Mouse (Mus musculus): ENCODE measurements at regions not wholly inside any gene's neighbourhood (a gene's known extent, or its start where the extent isn't known, plus 50 kb on each side); places are given as distances from the start of the nearest gene placed in this dataset.

DNA sequence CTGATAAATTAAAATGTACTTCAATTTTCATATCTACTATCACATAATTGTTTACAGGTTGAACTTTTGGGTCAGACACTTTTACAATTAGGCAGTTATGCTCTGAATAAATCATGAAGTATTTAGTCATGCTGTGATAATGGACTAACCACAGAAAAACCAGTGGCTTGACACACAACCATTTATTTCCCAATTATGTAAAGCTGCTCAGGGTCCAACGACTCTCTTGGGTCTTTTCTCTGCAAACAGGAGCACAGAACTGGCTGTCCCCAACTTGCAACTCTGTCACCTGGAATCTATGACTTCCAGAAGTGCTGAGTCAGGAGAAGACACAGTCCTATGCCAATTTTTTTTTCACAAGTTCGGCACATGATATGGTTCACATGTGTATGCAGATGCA lies 214.8 kb downstream of the Kcnj2 start:
- no peak for DNase-seq (ENCODE audit: low read depth)

DNA sequence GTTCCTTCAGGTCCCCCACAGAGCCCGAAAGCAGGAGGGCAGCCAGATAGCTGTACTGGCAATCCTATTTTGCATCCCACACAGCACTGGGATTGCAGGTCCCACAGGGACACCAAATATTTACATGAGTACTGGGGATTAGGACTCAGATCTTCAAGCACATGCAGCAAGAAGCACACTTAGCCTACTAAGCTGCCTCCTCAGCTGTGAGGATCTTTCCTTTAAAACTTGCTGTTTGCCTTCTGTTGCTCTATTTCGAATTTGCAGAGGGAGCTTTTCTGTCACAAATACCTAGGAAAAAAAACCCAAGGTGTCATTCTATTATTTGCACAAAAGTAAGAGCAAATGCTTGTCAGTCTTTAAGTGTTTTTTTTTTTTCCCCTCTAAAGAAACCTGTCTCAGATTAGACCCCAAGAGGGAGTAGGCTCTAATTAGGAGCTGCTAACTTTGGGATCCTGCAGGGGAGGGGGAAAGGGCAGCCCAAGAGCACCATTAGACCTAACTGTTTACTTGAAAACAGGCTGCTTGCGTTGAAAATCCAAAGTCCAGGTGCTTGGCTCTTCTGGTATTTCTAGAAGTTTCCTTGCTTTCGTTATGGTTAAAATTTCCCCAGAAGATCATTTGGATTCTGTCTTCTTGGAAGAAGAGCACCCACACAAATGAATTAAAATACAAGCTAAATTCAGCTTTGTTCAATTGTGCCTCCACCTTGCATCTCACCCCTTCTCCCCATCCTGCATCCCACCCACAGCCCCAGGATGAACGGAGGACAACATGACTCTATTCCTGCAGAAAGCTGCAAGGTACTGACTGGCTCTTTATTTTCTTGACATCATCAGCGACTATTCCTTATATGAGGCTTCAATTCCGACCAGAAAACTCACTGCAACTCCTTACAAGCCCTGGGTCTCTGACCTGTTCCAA lies 215.5 kb downstream of the Kcnj2 start:
- no peak for DNase-seq (ENCODE audit: low read depth)

DNA sequence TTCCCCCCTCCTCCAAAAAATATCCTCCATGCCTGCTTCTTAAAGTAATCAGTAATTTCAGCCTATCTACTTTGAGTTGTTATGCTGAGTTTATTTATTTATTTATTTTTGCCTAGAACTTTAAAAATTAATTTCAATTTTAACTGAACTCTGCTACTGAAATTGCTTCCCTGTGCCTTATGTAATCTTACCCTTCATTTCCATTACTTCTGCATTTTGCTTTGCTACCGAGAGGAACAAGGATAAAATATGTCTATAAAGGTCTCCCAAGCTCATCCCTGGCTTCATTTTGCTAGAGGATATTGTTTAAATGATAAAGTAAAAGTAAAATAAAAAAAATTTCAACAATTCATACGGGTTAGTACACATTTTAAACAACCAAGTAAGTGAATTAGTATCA lies 216.3 kb downstream of the Kcnj2 start:
- DNase-seq (ENCODE audit: low read depth) = no peak

DNA sequence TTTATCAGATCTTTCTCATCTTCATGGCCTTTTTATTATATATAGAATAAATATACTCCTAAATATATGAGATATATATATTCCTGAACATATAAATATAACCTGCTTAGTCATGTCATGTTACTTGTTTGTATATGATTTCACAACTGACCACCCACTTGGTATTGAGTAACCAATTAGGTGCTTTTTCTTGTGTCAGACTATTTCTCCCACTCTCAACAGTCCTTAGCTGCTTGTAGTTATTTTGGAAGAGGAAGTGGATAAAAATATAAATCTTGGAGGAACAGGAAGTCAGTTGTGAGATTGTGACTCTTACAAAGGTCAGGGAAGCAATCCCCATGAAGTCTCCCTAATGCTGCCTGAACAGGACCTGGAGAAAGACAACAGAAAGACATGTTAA lies 224.6 kb downstream of the Kcnj2 start:
- no peak for DNase-seq (ENCODE audit: low read depth)

DNA sequence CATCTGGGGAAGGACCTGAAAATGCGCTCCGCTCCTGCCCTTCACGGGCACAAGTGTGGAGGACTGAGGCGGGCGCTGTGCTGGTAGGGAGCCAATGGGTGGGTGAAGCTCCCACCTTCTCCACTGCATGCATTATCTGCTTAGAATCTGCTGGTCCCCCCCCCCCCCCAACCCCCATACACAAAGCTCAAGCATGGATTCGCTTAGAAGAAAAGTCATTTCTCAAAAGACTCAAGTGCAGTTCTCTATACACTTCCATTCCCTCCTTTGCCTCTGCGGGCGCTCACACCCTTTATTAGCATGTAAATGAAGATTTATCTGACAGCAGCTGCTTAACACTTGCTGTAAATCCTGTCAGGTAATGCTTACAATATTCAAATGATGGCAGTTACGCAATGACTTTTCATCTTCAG lies 230.4 kb downstream of the Kcnj2 start:
- no peak for DNase-seq (ENCODE audit: low read depth)

DNA sequence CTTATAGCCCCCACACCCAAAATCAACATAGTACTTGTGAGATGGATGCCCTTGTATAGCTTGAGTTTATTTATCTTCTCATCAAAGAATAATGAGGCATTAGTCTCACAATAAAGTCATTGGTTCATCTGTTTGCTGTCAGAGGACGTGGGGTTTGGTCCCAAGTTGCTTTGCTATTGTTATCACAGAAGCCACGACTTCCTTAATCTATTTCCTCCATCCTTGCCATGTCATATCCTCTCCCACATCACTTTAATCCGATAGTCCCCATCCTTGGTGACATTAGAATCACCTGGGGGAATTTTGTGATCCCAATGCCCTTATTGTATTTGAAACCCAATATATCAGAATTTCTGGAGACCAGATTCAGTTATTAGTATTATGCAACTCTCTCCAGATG lies 246.8 kb downstream of the Kcnj2 start:
- no peak for DNase-seq (ENCODE audit: low read depth)

DNA sequence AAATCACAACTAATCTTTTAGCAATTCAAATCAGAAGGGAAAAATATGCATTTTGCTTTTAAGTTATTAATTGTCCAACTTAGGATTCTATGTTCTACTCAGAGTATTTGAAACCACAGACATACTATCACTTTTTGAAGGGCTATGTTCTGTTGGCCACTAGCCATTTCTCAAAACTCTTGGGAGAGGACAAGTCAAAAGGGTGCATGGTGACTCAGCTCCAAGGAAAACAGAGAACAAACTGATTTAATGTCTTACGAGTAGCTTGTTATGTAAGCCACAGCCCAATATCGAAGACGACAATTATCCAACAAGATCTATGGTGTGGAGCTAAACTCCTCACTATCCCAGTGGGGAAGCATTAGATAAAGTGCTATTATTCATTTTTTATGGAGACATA lies 247.6 kb downstream of the Kcnj2 start:
- DNase-seq (ENCODE audit: low read depth) = no peak

DNA sequence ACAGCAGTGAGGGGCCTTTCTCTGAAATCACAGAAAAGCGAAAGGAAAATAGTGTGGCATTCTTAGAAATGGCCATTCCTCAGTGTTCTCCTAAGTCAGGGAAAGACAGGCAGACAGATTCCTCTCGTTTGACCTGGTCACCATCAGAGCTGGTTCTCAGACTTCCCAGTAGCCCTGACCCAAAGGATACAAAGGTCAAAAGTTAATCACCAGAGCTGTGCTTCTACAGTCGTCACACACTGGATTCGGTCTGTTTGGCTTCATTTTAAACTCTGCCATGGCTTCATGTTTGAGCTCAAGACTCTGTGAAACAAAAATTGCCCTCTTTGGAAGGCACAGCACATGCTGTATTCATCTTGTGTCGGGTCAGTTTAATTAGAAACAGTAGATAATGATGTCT lies 255.6 kb downstream of the Kcnj2 start:
- no peak for DNase-seq (ENCODE audit: low read depth)

DNA sequence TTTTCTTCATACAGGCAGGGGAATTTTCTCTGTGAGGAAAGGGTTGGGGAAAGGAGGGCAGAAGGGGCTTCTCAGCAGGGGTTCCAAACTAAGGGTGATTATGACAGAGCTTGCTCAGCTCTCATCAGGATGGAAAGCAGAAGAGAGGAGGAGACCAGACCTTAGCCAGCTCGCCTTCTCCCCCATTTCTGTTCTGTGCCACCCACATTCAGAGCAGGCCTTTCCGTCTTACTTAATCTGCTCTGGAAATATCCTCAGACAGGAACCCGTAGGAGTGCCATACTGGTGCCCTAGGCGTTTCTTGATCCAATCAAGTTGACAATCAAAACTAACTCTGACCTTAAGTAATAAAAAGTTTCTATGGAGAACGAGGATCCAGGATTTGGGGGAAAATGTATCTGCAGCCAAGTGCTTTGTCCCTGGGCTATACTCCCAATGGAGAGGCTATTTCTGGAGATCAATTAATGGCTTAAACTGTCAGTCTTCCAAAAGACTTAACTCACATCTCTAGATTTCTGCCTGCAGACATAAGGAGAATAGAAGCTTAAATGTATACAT lies 258.6 kb downstream of the Kcnj2 start:
- no peak for DNase-seq (ENCODE audit: low read depth)

DNA sequence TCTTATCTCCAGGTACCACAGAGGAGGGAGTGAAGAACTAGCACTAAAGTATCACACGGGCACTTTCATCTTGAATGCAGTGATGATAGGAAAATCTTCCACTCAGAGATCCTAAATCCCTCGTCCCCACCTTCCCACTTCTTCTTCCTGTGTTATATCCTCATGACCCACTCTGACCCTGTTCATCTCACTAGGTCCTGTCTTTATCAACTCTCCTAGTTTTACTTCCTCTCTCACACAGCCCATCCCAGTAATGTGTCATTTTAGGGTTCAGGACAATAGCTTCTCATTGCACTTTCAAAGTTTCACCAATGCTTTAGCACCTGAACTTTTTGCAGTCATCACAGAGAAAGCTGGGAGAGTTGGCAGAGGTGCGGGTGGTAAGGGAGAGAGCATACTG lies 261.0 kb downstream of the Kcnj2 start:
- DNase-seq (ENCODE audit: low read depth) = no peak

DNA sequence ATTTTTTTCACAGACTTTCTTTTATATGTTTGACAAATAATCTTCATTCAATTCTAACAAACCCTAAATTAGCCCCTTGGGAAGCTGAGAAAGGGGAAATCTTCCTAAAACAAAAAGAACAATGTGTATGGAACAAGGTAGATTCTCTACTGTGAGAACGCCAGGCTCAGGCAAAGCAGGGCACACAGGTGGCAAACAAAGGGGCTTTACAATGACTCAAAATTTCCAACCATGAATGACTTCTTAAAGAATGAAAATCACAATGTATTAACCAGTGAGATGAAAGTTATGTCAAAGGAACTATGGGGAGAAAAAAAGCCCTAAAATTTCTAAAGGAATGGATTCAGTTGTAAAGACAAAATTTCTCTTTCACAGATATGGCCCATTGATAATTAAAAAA lies 262.3 kb downstream of the Kcnj2 start:
- no peak for DNase-seq (ENCODE audit: low read depth)

DNA sequence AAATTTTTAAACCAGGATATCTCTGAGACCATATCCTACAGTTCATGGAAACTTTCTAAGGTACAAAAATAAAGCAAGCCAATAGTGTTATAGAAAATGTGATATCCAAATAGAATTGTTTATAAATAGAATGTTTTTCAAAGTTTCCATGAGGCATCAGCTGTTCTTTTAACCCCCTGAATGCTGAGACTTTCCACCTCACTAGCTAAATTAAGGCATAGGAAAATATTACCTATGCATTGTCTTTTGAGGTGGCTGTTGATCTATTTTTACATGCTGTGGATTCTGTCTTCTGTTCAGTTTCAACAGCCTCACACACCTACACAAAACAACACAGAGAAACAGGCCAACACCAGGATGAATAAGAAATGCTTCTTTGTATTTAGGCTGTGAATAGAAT lies 265.6 kb downstream of the Kcnj2 start:
- no peak for DNase-seq (ENCODE audit: low read depth)

DNA sequence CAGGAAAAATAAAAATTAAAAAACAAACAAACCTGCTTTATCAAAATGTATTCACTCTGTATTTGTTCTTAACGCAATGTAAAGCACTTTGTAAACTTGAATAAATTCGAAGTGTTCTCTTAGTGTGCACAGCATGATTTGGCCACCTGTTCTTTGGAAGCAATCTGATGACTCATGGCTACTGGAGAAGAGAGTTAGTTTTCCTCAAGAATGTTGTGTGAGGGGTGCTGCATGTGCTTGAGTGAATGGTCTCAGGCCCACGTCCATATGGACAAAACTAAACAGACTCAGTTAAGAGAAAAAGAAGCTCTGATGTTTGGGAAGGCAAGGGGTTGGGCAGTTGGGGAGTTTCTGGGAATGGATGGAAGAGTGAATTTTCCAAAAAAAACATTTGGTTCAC lies 267.1 kb downstream of the Kcnj2 start:
- no peak for DNase-seq (ENCODE audit: low read depth)

DNA sequence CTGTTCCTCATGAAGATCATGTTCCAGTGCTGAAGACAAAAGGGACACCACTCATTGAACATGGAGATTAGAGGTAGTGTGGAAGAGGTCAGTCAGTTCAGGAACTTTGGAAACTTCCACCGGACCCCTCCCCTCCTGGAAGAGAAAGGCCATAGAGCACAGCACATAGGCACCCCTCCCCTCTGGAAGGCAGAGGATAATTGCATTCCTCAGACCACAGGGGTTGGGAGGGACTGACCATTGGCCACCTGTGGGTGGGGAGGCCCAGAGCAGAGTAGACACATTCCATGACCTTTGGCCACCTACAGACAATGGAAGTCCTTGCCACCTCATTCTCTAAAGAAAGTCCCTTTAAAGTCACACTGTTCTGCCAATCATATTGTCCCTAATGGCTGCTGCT lies 281.6 kb downstream of the Kcnj2 start:
- no peak for DNase-seq (ENCODE audit: low read depth)

DNA sequence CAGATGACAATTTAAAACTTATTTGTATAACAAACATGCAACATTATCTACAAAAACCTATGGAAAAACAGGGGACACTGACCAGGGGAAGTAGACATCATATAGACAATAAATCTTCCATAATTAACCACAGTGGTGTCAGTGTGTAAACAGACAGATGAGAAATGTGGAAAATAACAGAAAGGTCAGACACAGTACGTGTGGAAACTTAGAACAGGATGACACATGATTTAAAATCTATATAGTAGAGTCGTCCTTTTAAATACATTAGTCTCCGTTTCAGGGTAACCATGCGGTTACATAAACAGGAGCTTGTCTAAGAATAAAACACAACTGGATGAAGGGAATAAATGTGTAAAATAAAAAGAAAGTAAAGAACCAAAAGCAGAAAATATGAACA lies 284.1 kb downstream of the Kcnj2 start:
- DNase-seq (ENCODE audit: low read depth) = no peak

DNA sequence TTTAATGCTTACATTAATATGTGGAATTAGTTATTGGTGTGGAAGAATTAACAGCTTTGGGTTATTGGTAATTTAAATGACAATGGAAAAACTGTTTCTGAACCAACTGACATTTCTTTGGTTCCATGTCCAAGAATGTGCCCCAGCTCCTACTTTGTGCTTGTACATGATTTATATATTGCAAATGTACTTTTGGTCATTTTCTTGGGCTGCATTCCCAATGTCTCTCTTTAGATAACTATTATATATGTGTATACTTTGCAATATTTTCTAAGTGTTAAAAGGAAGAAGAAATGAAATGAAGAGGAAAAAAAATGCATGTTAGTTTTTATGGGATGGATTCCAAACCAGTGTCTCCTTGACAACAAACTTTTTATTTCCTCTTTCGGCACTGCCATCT lies 297.4 kb downstream of the Kcnj2 start:
- DNase-seq (ENCODE audit: low read depth) = no peak

DNA sequence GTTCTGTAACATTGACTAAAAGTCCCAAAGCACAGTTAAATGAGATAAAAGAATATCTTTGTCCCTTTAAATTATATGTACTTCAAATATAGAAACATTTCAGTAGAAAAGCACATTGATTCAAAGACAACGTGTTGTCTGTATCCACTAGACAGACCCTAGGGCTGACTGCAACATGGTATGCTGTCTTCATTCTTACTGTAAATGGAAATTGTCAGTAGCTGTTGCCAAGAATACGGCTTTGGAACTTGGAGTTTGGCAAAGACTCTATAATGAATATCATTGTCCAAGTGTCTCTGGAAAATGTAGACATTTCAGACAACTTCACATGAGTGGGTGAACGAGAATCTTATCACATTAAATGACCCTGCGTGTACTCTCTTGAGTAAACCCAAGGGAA lies 311.2 kb downstream of the Kcnj2 start:
- no peak for DNase-seq (ENCODE audit: low read depth)

DNA sequence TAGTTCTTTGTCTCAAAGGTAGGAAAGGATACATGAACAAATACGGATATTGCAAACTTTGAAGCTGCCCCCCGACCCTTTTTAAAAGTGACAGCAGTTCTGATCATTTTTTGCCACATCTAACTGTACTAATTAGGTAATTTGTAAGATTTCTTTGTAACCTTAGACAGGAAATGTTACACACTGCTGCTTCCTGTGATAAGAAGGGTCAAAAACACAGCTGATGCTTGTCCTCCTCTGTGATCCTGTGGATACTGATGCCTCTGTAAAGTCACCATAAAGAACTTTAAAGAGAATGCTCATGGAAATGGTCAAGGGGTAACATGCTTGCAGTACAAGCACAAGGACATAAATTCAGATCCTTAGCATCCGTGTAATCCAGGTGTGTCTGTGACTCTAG lies 313.9 kb downstream of the Kcnj2 start:
- DNase-seq (ENCODE audit: low read depth) = no peak

DNA sequence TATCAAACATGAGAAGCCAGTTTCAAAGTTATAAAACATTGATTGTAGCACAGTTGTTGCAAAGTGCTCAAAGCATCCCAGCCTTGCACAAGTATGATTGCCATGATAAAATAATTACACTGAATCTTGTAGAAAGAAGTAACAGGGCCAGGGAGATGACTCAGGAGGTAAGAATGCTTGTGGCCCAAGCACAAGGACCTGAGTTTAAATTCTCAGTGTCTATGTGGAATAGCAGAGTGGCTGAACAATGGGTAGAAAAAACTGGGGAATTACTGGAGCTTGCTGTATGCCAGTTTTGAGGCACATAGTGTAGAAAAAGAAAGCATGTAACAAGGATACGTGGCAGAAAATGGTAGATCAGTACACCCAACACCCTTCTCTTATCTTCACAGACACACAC lies 332.7 kb downstream of the Kcnj2 start:
- DNase-seq (ENCODE audit: low read depth) = no peak

DNA sequence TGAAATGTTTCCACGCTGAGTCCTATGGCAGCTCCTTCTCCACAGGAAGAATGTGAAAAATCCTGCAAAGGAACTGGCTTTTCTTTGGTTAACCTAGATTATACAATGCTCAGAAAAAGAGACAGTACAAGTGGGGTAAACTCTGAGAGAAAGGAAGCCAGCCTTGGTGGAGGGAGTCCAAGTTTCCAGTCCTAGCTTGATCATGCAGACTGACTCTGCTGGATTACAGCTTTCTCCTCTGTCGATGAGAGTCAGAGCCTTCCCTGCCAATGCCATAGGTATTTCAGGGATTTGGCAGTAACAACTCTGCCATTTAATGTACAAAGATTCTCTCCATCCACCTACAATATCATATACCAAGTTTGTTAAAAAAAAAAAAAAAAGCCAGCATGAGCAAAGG lies 343.3 kb downstream of the Kcnj2 start:
- no peak for DNase-seq (ENCODE audit: low read depth)

DNA sequence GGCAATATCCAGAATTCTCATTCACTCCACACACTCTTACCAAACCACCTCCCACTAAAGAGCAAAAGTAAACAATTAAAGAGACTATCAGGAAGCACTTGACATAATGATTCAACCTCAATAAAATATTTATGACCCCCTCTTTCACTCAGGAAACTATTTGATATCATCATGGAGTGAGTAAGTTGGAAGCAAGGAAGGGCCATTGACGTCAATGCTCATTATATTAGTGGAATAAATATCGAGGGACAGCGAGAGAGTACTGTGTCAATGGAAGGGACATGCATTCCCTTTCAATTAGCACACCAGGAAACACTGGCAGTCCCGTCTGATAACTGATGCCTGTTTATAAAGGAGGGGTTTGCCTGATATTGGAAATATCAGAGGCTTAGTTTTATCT lies 358.9 kb downstream of the Kcnj2 start:
- DNase-seq (ENCODE audit: low read depth) = no peak

DNA sequence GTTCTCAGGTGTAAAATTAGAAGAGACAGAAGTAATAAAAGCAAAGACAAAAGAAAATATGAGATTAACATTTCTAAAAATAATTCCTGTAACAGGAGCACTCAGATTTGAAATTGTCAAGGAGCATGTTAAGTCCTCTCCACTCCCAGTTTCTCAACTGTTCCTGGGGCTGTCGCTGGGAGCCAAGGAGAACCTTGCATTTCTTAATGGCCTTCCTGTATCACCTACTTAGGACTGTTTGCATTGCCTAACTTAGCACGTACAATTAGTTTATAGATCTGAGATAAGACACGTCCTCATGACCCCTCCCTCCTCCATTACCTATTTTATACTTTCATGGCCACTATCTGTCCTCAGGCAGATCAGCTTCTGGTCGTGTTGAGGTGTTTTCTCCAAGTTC lies 360.8 kb downstream of the Kcnj2 start:
- DNase-seq (ENCODE audit: low read depth) = no peak

DNA sequence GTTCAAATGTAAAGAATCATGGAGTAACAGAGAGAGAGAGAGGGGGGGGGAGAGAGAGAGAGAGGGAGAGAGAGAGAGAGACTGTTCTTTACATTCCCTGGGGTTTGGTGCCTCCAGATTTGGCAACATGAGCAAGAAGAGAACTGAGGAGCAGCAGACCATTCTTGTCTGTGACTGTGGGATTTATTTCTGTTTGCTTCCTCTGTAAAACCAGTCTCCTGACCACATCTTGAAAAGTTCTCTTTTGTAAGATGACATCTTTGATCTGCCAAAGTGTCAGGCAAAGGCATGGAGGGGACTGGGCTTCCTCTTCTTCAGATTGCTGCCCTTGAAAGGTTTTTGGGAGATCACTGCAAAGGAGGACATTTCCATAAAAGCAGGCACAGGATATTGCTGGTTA lies 376.3 kb downstream of the Kcnj2 start:
- no peak for DNase-seq (ENCODE audit: low read depth)

DNA sequence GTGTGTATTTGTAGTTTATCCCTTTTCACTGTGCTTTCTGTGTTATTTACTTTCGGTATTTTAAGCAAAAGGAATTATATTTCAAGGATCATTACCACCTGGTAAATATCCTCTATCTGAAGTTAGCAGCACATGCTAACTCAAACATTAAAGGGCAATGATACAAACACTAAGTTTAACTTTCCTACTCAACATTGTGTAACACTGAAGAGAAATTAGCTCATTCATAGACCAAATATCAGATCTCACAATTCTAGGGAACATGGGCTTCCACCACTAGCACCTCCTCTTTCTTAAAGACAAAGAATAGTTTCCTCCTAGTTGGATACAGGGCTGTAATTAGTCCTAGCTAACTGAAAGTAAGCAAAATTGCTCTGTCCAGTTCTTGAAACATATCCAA lies 377.4 kb downstream of the Kcnj2 start:
- no peak for DNase-seq (ENCODE audit: low read depth)
